Mouse (Mus musculus): ENCODE measurements around the gene Gpx4. TPM values are rescaled to one million over a fixed set of nuclear protein-coding genes. Genes with fewer than 3 reads are reported as not detected.

The Gpx4 gene
- polyA plus RNA-seq (2015; fragmentation: Nextera tagmentation; extraction: Ambion mirVana) = 509 and 552 TPM in 2 replicates

DNA sequence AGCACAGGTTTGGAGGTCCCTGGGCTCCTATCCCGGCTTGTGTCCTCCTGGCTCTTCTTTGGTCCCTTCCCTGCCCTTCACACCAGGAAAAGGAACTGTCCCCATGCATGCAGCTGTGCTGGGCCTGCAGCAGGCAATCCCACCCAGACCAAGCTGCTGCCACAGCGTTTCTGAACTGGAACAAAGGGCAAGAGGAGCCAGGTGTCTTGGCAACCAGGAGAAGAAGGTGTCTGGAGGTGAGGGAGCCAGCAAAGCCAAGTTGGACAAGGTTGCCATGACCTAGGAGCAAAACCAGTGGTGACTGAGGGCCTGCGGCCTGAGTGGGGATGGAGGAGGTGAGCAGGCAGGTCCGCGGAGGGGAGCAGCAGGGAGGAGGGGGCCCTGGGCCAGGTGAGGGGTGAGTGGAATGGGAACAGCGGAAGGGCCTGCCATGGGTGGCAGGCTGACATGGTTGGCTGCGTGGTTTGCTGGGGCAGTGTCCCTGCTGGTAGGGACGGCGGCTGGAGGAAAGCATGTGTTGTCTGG is at the start of gene Gpx4:
Gpx4 (plus strand) TSS at position 126 of the 525 bp plus-strand sequence.
- H3K9me3 ChIP-seq (replicated peaks; ENCODE audit: control insufficient read depth, low read length, poor library complexity, severe bottlenecking) = no peaks in the 10 kb centered on the region
- H3K27me3 ChIP-seq (ENCODE audit: control insufficient read depth, insufficient read depth, low read depth, low read length) = no peaks in the 10 kb centered on the region
- H3K4me3 ChIP-seq (ENCODE audit: low read depth, low read length) = no peak within 1 kb of the TSS
- ATAC-seq = no peak
- H3K4me2 ChIP-seq (ENCODE audit: low read length) = no peak within 1 kb of the TSS
- no peak within 1 kb of the TSS for H3K27ac ChIP-seq (ENCODE audit: low read length)
- H3K9ac ChIP-seq (ENCODE audit: low read depth, low read length) = no peak within 1 kb of the TSS
- no peaks in the 10 kb centered on the region for H3K36me3 ChIP-seq (ENCODE audit: control insufficient read depth, insufficient read depth, low read length)
- 52% methylated on average over 9 of the region's 9 CpGs for WGBS
- no peaks in the 10 kb centered on the region for H3K4me1 ChIP-seq (ENCODE audit: control insufficient read depth, insufficient read depth, low read length)

DNA sequence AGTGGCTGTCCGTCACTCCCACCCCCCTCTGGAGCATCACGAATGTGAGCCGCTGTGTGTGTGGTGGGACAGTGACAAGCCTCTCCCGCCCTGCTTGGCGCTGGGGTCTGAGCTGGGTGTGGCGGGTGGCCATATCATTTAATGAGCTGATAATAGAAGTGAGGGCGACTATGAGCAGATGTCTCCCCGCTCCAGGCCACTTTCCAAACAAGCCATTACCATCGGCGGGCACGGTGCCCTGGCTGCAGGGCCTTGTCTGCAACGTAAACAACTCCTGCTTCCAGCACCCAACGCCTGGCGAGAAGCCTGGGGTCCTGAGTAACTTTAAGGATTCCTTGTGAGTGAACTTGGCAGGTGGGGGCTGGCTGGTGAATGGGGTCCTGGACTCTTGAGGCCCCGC is 49.1 kb upstream of the Gpx4 start:
- Histone ChIP-seq H3K4me1 (ENCODE audit: control insufficient read depth, insufficient read depth, low read length) (peaks cover 6% of the 10 kb centered on the region), H3K9me3 (replicated peaks; ENCODE audit: control insufficient read depth, low read length, poor library complexity, severe bottlenecking) (no peaks in the 10 kb centered on the region), H3K9ac (ENCODE audit: low read depth, low read length) (peak overlapping the region; percentile 33), H3K27me3 (ENCODE audit: control insufficient read depth, insufficient read depth, low read depth, low read length) (peaks cover 8% of the 10 kb centered on the region; the same call in 1 of the 2 replicates), H3K27ac (ENCODE audit: low read length) (no peak overlapping the region), H3K4me2 (ENCODE audit: low read length) (peak overlapping the region; percentile 65), H3K36me3 (ENCODE audit: control insufficient read depth, insufficient read depth, low read length) (no peaks in the 10 kb centered on the region), H3K4me3 (ENCODE audit: low read depth, low read length) (peak overlapping the region; percentile 45)
- ATAC-seq = peak; percentile 8; the same call in 1 of the 2 replicates
- WGBS = 6% methylated on average over 15 of the region's 15 CpGs

- Histone ChIP-seq H3K4me2 (ENCODE audit: low read length) (no peak overlapping the region), H3K27me3 (ENCODE audit: control insufficient read depth, insufficient read depth, low read depth, low read length) (peaks cover 12% of the 10 kb centered on the region), H3K9me3 (replicated peaks; ENCODE audit: control insufficient read depth, low read length, poor library complexity, severe bottlenecking) (no peaks in the 10 kb centered on the region), H3K36me3 (ENCODE audit: control insufficient read depth, insufficient read depth, low read length) (no peaks in the 10 kb centered on the region), H3K4me3 (ENCODE audit: low read depth, low read length) (no peak overlapping the region), H3K9ac (ENCODE audit: low read depth, low read length) (no peak overlapping the region), H3K4me1 (ENCODE audit: control insufficient read depth, insufficient read depth, low read length) (peaks cover 6% of the 10 kb centered on the region), H3K27ac (ENCODE audit: low read length) (no peak overlapping the region)
- 80% methylated on average over 9 of the region's 9 CpGs for WGBS
- no peak for ATAC-seq
Observed at GRCm38 (mm10) chr10:80001945-80002344, 45.0 kb upstream of the Gpx4 start.

DNA sequence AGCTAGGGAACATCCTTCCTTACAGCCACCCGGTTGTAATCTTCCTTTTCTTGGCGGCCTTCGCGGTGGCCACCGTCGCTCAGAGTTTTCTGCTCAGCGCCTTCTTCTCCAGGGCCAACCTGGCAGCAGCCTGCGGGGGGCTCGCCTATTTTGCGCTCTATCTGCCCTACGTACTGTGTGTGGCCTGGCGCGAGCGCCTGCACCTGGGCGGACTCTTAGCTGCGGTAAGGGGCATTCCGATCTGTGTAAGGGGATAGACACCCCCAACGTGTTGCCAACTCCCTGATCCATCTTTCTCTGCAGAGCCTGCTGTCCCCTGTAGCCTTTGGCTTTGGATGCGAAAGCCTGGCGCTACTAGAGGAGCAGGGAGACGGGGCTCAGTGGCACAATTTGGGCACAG is 44.1 kb upstream of the Gpx4 start:
- Histone ChIP-seq H3K27me3 (ENCODE audit: control insufficient read depth, insufficient read depth, low read depth, low read length) (peaks cover 12% of the 10 kb centered on the region), H3K4me2 (ENCODE audit: low read length) (no peak overlapping the region), H3K4me3 (ENCODE audit: low read depth, low read length) (no peak overlapping the region), H3K4me1 (ENCODE audit: control insufficient read depth, insufficient read depth, low read length) (0 out of 2 replicates have a peak, but pooled peaks cover 3% of the 10 kb centered on the region), H3K9ac (ENCODE audit: low read depth, low read length) (no peak overlapping the region), H3K27ac (ENCODE audit: low read length) (no peak overlapping the region), H3K9me3 (replicated peaks; ENCODE audit: control insufficient read depth, low read length, poor library complexity, severe bottlenecking) (no peaks in the 10 kb centered on the region), H3K36me3 (ENCODE audit: control insufficient read depth, insufficient read depth, low read length) (no peaks in the 10 kb centered on the region)
- no peak for ATAC-seq
- 18% methylated on average over 21 of the region's 21 CpGs for WGBS

GRCm38 (mm10) chr10:80003374-80004232 is 43.4 kb upstream of the Gpx4 start:
- Histone ChIP-seq H3K9me3 (replicated peaks; ENCODE audit: control insufficient read depth, low read length, poor library complexity, severe bottlenecking) (no peaks in the 10 kb centered on the region), H3K27ac (ENCODE audit: low read length) (no peak overlapping the region), H3K36me3 (ENCODE audit: control insufficient read depth, insufficient read depth, low read length) (no peaks in the 10 kb centered on the region), H3K4me2 (ENCODE audit: low read length) (no peak overlapping the region), H3K9ac (ENCODE audit: low read depth, low read length) (no peak overlapping the region), H3K27me3 (ENCODE audit: control insufficient read depth, insufficient read depth, low read depth, low read length) (peaks cover 12% of the 10 kb centered on the region), H3K4me1 (ENCODE audit: control insufficient read depth, insufficient read depth, low read length) (no peaks in the 10 kb centered on the region), H3K4me3 (ENCODE audit: low read depth, low read length) (no peak overlapping the region)
- 71% methylated on average over 9 of the region's 9 CpGs for WGBS
- ATAC-seq = no peak

GRCm38 (mm10) chr10:80004233-80004705 is 42.7 kb upstream of the Gpx4 start:
- H3K27me3 ChIP-seq (ENCODE audit: control insufficient read depth, insufficient read depth, low read depth, low read length) = peaks cover 12% of the 10 kb centered on the region
- no peak overlapping the region for H3K4me3 ChIP-seq (ENCODE audit: low read depth, low read length)
- no peak for ATAC-seq
- WGBS = 86% methylated on average over 8 of the region's 8 CpGs
- no peak overlapping the region for H3K9ac ChIP-seq (ENCODE audit: low read depth, low read length)
- no peaks in the 10 kb centered on the region for H3K9me3 ChIP-seq (replicated peaks; ENCODE audit: control insufficient read depth, low read length, poor library complexity, severe bottlenecking)
- no peak overlapping the region for H3K4me2 ChIP-seq (ENCODE audit: low read length)
- no peak overlapping the region for H3K27ac ChIP-seq (ENCODE audit: low read length)
- H3K36me3 ChIP-seq (ENCODE audit: control insufficient read depth, insufficient read depth, low read length) = no peaks in the 10 kb centered on the region
- H3K4me1 ChIP-seq (ENCODE audit: control insufficient read depth, insufficient read depth, low read length) = no peaks in the 10 kb centered on the region

- H3K9me3 ChIP-seq (replicated peaks; ENCODE audit: control insufficient read depth, low read length, poor library complexity, severe bottlenecking) = peaks cover 14% of the 10 kb centered on the region
- H3K4me2 ChIP-seq (ENCODE audit: low read length) = no peak overlapping the region
- no peak overlapping the region for H3K27ac ChIP-seq (ENCODE audit: low read length)
- WGBS = 84% methylated on average over 6 of the region's 6 CpGs
- H3K27me3 ChIP-seq (ENCODE audit: control insufficient read depth, insufficient read depth, low read depth, low read length) = peaks cover 34% of the 10 kb centered on the region
- H3K36me3 ChIP-seq (ENCODE audit: control insufficient read depth, insufficient read depth, low read length) = peaks cover 18% of the 10 kb centered on the region
- no peak overlapping the region for H3K9ac ChIP-seq (ENCODE audit: low read depth, low read length)
- H3K4me3 ChIP-seq (ENCODE audit: low read depth, low read length) = no peak overlapping the region
- H3K4me1 ChIP-seq (ENCODE audit: control insufficient read depth, insufficient read depth, low read length) = no peaks in the 10 kb centered on the region
- no peak for ATAC-seq
Observed at GRCm38 (mm10) chr10:80011740-80012139, 35.2 kb upstream of the Gpx4 start.

DNA sequence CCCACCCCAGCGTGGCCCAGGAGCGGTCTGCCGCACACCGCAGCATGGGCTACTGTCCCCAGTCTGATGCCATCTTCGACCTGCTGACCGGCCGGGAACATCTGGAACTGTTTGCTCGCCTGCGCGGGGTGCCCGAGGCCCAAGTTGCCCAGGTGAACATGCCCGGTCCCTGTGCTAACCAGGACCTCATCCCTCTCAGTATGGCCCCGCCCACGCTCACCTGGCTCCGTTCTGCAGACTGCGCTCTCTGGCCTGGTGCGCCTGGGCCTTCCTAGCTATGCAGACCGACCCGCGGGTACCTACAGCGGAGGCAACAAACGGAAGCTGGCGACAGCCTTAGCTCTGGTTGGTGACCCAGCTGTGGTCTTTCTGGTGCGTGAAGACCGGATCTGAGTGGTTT is 33.4 kb upstream of the Gpx4 start:
- Histone ChIP-seq H3K27me3 (ENCODE audit: control insufficient read depth, insufficient read depth, low read depth, low read length) (peaks cover 40% of the 10 kb centered on the region), H3K4me1 (ENCODE audit: control insufficient read depth, insufficient read depth, low read length) (no peaks in the 10 kb centered on the region), H3K9me3 (replicated peaks; ENCODE audit: control insufficient read depth, low read length, poor library complexity, severe bottlenecking) (peaks cover 14% of the 10 kb centered on the region), H3K9ac (ENCODE audit: low read depth, low read length) (no peak overlapping the region), H3K4me3 (ENCODE audit: low read depth, low read length) (no peak overlapping the region), H3K27ac (ENCODE audit: low read length) (no peak overlapping the region), H3K4me2 (ENCODE audit: low read length) (no peak overlapping the region), H3K36me3 (ENCODE audit: control insufficient read depth, insufficient read depth, low read length) (peaks cover 18% of the 10 kb centered on the region)
- no peak for ATAC-seq
- WGBS = 34% methylated on average over 25 of the region's 25 CpGs
